Mouse (Mus musculus): ENCODE data around the gene Anapc15-ps.

Gene Anapc15-ps

GRCm38 (mm10) chr10:95689833-95690232 is 16.6 kb upstream of the Anapc15-ps start:
- DNase-seq: no peak

- DNase-seq: no peak
These were observed 15.8 kb upstream of the Anapc15-ps start for GRCm38 (mm10) chr10:95689058-95689457.

- no peak for DNase-seq
These were observed 14.4 kb upstream of the Anapc15-ps start for GRCm38 (mm10) chr10:95687558-95688141.

- DNase-seq: no peak
These were observed 12.8 kb upstream of the Anapc15-ps start for GRCm38 (mm10) chr10:95686041-95686440.

- no peak for DNase-seq
These were observed 11.7 kb upstream of the Anapc15-ps start for GRCm38 (mm10) chr10:95684782-95685555.

GRCm38 (mm10) chr10:95684250-95684649 is 11.0 kb upstream of the Anapc15-ps start:
- DNase-seq: no peak

GRCm38 (mm10) chr10:95683735-95684134 is 10.5 kb upstream of the Anapc15-ps start:
- no peak for DNase-seq

GRCm38 (mm10) chr10:95682964-95683363 is 9.7 kb upstream of the Anapc15-ps start:
- peak; percentile 95 to 96 for DNase-seq

GRCm38 (mm10) chr10:95682091-95682740 is 9.0 kb upstream of the Anapc15-ps start:
- DNase-seq: peak in 1 of 2 experiments; percentile 28

GRCm38 (mm10) chr10:95681481-95681880 is 8.2 kb upstream of the Anapc15-ps start:
- DNase-seq: no peak

- peak; percentile 60 to 65 for DNase-seq
These were observed 7.8 kb upstream of the Anapc15-ps start for GRCm38 (mm10) chr10:95681058-95681440.

- DNase-seq: peak; percentile 69 to 77
These were observed 7.2 kb upstream of the Anapc15-ps start for GRCm38 (mm10) chr10:95680153-95681057.

- no peak for DNase-seq
These were observed 5.9 kb upstream of the Anapc15-ps start for GRCm38 (mm10) chr10:95679131-95679530.

GRCm38 (mm10) chr10:95678661-95679060 is 5.4 kb upstream of the Anapc15-ps start:
- no peak for DNase-seq

GRCm38 (mm10) chr10:95678241-95678640 is 5.0 kb upstream of the Anapc15-ps start:
- DNase-seq: no peak

GRCm38 (mm10) chr10:95677356-95678109 is 4.3 kb upstream of the Anapc15-ps start:
- peak; percentile 40 to 42 for DNase-seq

- DNase-seq: no peak
These were observed 3.7 kb upstream of the Anapc15-ps start for GRCm38 (mm10) chr10:95676991-95677355.

- no peak for DNase-seq
These were observed 3.1 kb upstream of the Anapc15-ps start for GRCm38 (mm10) chr10:95676387-95676786.

GRCm38 (mm10) chr10:95670781-95671780 is 2.2 kb downstream of the Anapc15-ps start:
- no peak for DNase-seq

GRCm38 (mm10) chr10:95669872-95670271 is 3.4 kb downstream of the Anapc15-ps start:
- no peak for DNase-seq

GRCm38 (mm10) chr10:95669034-95669433 is 4.2 kb downstream of the Anapc15-ps start:
- DNase-seq: no peak
